Mouse (Mus musculus) mouse embryonic stem cell (cell line): ENCODE measurements at regions not wholly inside any gene's neighbourhood (a gene's known extent, or its start where the extent isn't known, plus 50 kb on each side); places are given as distances from the start of the nearest gene placed in this dataset.

Experiments used
- in situ Hi-C, 2 experiments: fragments of 300-500 bp; cut with MboI; formaldehyde crosslinking; loops; 1 replicate in 1 of 2; 3 replicates in 1 of 2; pipeline ENCODE4 v1.14.3; 2019 to 2020; ENCODE audit warnings: low sequenced_read_pairs in 2 of 2, low pct_unique_long_range_greater_than_20kb in 1 of 2, mixed read lengths in 1 of 2; ENCODE audit not compliant: unreplicated experiment in 1 of 2

DNA sequence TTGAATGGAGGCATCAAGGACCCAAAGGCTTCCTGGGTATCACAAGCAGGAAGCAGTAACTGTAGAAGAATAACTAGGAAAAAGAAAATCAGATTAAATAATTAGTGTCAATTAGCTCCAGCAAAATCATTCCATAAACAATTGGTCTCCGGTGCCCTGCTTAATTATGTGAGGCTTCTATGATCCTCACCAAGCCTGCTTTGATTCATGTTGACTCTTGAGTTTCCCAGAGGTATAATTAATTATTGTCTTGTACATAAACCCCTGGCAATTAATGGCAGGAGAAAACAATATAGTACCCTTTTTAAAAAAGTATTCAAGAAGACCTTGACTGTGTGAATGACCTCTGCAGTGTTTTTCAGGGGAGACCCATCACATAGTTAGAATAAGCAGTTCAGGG lies 61.5 kb upstream of the Sp8 start:
- in situ Hi-C loops = no loop called here

DNA sequence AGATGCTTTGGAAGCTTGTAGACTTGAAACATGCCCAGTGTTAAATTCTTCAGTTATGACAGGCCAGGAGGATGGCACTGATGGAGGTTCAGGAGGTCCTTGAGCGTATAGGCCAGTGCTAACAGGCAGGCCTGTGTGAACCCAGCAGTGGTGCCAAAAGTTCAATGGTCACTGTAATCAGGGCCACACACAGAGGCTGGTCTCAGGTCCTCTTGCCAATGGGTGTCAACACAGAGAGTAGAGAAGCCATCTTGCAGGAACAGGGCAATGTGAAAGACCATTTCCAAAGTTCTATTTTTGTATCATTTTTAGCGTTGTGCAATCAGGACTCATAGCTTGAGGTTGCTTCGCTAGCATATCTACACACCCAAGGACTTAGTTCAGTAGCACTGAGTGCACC lies 64.2 kb upstream of the Sp8 start:
- in situ Hi-C loops = no loop called here

DNA sequence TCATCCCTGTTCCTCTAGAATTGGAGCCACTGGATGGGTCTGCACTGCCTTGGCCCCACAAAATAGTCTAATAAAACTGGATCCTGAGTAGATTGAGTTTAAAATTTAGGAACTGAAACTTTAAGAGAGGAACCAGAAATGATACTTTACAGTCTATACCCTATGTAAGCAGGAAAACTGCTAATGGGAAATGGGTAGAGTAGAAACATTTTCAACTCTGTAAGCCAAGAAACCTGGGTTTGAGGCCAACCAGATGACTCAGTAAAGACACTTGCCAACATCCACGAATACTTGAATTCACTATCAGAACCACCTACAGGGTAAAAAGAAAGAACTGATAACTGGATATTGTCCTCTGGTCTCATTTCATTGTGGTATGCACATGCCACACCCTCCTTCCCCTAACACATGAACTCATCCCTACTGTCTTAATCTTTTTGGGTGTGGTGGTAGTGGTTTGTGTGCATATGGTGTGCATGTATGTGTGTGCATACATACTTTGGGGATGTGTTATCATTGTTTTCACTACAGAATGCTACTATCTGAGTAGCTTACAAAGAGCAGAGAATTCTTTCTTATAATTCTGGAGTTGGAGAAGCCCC lies 70.6 kb upstream of the Sp8 start:
- in situ Hi-C loops = no loop called here

DNA sequence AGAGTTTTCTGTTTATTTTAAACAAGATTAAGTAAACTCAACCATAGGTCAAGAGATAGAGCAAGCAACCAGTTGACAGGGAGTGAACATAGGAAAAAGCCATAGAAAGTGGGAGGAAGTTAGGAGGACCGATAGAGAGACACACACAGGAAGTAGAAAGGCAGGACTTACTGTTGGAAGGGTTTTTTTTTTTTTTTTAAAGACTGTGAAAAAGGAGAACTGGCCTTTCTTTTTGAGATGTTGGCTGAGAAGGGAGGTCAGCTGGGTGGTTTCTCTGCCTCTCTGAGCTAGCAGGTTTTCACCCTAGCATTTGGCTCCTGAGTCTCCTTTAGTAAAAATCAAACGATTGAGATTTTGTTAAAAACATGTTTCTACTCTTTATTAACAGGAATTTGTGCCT lies 73.3 kb upstream of the Sp8 start:
- in situ Hi-C loops = no loop called here

DNA sequence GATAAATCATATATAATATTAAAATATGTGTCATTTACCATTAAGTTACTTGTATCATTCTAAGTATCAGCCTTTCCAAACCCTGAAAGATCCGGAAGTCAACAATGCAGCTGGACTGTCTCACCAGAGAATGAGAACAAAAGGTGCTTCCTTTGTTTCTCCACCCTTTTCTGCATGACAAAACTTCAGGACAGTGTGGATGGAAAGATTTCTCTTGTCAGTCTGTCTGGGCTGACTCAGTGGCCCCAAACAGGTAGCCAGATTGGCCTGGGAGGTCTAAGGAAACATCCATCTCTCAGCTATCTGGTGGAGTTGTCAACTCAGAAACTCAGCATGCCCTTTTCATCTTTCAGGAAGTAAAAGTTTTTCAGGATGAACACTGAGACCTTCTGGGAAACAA lies 79.7 kb upstream of the Sp8 start:
- in situ Hi-C loops = no loop called here

DNA sequence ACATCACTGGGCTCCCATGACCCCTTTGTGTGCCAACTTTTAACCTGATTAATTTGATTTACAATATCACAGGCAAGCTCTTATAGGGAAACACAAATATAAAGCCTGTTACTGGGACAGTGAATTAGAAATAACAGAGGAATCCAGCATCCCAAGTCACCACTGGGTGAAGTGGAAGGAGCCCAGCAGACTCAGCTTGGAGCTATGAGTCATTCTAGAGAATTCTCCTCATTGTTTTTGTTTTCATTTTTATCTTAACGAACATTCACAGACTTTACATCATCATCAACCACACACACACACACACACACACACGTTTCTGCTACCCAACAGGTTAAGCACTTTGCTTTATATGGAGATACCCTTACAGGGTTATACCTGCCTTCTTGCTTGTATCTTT lies 92.1 kb upstream of the Sp8 start:
- in situ Hi-C loops = no loop called here

DNA sequence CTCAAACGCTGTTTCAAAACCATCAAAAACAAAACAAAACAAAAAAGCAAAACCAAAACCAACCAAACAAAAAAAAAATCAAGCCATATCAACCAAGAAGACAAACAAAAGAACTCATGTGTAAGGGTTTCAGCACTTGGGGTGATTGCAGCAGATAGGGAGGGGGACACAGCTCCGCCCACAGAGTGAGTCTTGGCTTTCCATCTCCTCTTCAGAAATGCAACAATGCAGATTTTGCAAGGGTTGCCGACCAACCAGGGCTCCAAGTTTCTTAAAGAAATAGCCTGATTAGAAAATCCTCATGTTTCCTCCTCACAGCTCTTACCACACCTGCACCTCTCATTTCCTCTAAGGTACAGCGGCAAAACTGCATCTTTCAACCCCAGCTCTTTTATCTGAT lies 107.0 kb upstream of the Sp8 start:
- in situ Hi-C loops = no loop called here

DNA sequence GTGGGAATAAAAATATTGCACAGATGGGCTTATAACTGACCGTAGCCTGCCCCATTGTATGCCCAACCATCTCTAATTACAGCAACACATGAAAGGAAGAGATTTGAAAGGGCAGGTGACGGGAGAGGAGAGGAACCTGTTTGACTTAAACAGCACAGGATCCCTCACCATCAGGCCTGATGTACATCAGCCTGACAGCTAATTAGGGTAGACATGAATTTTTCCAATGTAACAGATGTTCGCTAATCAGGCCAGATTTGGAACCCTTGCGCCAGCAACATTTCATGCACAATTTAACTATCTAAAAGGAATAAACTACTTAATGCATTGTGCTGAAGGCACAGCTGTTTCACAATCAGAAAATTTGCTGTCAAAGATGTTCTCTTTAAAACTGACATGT lies 120.2 kb upstream of the Sp8 start:
- in situ Hi-C loops = no loop called here

DNA sequence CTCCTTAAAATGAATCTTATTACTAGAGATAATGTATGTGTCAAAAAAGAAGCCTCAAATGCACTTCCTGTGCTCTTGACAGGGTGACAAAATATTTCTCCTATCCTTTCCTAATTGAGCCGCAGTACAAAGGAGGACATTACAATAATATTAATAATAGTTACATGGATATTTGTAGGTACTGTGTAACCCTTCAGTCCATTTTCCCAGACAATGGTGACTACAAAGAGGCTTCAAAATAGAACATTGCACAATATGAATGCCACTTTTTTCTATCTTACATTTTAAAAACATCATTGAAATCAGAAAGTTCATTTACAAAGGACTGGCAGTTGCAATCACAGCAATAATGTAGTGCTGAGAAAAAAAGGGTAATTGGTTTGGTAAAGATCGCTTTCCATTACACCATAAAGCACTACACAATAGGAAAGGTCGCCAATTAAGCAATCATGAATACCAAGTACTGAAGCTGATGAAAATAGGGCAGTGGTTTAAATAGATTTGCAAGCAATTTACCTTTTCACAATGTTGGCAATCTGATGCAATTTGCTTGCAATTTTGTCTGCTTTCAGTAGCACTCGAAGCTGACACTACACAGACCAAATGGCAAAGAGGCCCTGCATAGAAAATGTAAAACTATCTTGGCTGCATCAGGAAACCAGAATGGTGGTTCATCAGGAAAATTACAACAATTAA lies 126.1 kb upstream of the Sp8 start:
- in situ Hi-C loops = no loop called here

DNA sequence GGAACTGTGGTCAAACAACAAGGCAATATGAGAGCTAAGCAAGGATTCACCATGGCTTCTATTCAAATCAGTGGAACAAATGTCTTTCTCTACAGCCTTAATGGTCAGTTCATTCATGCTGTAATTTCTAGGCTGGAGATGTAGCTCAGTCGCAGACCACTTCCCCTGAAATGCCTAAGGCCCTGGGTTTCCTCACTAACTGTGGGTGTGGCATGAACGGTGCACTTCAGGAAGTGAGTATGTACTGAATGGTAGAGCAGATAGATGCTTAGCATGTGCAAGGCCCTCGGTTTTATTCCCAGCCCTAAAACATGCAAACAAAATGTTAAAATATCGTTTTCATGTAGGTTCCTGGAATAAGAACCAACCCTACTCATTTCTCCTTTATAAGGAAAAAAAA lies 129.3 kb upstream of the Sp8 start:
- in situ Hi-C loops = no loop called here

DNA sequence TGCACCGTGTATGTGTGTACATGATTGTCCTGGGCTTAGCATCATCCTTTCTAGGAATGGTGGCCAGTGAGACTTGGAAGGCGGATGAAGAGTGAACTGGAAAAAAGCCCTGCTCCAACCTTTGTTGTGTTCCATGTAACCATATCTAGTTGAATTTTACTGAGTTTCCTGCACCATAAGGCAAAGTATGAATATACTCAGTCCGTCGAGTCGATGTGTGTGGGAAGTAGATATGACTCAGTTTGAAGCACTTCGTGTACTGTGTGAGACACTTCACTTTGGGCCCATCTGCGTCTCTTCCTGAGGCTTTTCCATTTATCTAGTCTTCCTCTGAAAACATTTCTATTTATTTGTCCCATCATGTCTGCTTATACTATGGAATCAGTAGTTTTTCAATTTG lies 139.5 kb upstream of the Sp8 start:
- in situ Hi-C loops = no loop called here

DNA sequence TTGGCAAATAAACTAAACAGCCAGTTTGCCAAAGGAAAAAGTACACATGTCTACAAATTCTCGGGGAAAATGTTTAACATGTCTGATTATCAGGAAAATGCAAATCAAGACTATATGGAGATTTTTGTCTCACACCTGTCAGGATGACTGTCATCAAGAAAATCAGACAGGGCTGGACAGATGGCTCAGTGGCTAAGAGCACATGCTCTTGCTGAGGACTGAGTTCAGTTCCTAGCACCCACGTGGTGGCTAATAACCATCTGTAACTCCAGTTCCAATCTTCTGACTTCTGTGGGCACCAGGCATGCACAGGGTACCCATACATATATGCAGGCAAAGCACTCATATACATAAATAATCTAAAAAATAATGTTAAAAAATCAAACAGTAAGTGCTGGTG lies 141.3 kb upstream of the Sp8 start:
- in situ Hi-C loops = no loop called here

DNA sequence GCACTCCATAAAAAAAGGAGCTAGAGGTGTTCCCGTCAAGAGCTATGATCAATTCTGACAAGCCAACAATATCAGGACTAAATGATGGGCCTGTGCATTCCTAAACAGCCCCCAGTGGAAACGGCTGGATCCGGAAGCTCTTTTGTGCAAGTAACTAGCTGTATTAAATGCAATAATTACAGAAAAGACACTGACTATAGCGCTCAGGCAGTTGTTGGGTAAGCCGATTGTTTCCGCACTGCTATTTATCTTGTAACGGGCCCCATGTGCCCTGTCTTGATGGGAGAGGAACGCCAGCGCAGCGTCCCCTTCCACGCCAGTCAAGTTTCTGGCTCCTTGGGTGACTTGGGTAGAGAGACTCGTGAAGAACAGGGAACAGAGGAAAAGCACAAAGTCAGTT lies 142.4 kb upstream of the Sp8 start:
- in situ Hi-C loops = no loop called here

DNA sequence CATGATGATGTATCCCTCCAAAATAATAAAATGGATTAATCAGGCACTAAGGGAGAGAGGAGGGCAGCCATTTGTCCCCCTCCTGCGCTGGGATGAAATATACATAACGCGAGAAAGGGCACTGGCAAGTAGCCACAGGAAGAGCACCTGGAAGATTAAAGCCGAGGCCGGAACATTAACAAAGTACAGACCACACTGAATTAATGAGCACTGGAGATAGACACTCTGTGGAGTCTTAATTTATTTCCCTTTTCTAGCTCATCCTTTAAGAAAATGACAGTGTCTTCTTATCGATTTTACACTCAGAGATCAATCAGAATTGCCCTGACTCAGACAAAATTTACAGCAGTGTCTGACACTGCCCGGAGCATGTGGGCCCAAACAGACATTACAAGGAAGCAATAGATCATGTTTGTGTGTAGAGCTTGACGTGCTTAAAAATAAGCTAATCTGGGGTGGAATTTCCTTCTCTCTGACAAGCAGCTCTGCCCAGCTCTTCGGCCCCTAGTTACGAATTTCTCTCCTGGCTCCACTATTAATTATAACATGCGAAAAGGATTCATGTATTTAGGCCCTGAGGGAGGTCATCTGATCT lies 143.0 kb upstream of the Sp8 start:
- in situ Hi-C loops = no loop called here

DNA sequence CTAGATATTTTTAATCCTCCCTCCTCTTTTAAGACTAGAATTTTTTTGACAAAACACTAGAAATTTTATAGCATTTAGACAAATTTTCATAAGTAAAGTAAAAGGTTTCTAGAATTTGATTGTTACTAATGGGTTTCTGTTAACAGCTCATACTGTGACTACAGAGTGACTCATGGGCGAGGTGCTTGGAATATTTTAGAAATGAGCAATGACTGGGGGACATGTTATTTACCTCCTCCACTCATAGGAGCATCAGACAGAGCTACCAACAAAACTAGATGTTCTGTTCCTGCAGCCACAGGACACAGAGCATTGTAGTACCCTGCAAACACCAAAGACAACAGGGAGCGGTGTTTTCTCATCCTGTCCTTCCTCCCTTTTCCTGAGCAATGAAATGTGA lies 144.3 kb upstream of the Sp8 start:
- in situ Hi-C loops = no loop called here

DNA sequence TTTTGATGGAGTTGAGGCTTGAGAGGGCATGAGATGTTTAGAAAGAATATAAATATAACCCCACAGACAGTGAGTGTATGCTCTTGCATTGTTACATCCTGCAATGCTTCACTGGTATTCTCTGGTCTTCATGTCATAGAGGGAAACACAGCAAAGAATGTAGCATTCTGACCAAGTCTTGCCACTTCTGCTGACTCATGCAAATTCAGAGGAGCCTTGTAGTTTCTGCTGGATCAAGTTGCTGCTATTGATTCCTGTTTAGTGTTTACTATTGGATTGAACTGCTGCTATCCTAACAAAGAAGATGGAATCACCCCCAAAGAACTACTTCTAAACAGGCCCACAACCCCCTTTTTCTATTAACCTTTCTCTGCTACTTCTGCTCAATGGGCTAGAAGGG lies 148.0 kb upstream of the Sp8 start:
- in situ Hi-C loops = no loop called here

DNA sequence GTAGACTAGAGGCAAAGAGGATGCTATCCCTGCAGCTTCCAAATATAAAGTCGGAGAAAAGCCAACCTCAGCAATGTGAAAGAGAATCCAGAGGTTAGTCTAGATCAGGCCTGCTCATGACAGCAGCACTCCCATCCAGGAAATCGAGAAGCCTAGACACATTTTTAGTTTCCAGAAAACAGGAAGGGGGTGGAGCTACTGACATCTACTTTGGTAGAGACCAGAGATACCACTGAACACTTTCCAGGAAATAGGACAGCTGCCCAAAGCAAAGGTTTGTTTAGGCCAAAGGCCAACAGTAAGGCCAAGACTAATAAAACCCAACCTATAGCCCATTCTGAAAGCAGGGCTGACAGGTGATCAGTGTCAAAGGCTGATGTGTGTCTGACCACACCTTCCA lies 151.4 kb upstream of the Sp8 start:
- in situ Hi-C loops = no loop called here

DNA sequence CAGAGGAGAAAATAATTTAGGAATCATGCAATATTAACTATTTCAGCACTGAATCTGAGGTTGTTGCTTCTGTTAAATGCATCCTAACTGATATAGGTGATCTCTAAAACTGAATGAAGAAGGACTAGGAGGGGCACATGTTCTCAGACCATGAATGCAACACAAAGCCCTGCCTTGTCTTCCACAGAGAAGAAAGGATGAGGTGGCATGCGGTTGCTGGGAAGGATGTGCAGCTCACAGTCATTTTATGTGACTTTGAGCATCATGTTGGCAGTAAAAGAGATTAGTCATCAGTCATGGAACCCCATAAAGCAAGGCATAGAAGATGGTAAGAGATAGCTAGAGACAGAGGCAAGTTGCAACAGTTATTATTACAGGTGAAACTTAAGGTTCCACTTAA lies 163.2 kb upstream of the Sp8 start:
- in situ Hi-C loops = no loop called here

DNA sequence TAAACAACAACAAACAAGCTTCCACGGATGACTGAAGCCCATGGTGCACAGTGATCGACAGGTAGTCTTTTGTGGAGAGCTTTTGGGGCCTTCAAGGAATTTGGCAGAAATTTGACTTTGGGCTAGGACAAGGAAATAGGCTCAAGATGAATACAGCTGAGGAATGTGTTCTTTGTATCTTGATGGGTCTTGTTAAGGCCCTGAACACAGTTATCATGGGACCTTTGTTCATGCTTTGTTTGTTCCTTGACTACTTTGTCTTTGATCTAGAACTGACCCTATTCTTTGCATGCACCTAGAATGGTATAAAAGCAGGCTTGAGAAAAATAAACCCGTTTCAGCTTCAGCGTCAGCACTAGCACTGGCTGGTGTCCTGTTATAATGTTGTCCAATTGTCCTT lies 168.1 kb upstream of the Sp8 start:
- in situ Hi-C loops = no loop called here

DNA sequence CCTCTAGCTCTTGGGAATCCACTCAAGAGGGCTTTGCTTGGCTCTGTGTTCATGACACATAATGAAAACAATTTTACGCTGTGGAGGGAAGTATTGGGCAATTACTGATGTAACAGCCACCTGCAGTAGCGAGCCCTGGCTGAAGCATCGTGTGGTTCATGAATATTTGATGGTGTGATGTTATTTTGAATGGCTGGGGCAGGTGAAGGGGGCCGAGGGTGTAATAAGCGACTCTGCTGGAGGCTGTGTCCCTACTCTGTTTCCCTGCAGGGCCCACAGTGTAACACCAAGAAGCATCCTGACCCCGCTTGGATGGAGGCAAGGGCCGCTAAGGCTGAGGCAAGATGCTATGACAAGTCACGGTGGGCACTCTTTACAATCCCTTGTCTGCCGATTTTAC lies 184.6 kb upstream of the Sp8 start:
- in situ Hi-C loops = no loop called here

DNA sequence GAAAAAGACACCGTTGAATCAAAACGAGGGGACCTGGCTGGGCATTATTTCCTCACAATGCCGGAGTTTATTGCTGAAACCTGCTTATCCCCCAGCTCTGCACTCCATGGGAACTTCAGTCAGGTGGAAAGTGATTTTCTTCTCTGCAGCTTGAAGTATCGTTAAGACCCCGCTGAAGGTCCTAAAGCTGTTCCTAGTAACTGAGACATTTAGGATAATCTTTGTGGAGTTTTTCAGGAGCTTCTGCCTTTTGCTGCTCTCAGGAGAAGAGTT lies 185.0 kb upstream of the Sp8 start:
- in situ Hi-C loops = no loop called here
